Mouse (Mus musculus): ENCODE measurements around the gene Ddx51.

Ddx51 gene

DNA sequence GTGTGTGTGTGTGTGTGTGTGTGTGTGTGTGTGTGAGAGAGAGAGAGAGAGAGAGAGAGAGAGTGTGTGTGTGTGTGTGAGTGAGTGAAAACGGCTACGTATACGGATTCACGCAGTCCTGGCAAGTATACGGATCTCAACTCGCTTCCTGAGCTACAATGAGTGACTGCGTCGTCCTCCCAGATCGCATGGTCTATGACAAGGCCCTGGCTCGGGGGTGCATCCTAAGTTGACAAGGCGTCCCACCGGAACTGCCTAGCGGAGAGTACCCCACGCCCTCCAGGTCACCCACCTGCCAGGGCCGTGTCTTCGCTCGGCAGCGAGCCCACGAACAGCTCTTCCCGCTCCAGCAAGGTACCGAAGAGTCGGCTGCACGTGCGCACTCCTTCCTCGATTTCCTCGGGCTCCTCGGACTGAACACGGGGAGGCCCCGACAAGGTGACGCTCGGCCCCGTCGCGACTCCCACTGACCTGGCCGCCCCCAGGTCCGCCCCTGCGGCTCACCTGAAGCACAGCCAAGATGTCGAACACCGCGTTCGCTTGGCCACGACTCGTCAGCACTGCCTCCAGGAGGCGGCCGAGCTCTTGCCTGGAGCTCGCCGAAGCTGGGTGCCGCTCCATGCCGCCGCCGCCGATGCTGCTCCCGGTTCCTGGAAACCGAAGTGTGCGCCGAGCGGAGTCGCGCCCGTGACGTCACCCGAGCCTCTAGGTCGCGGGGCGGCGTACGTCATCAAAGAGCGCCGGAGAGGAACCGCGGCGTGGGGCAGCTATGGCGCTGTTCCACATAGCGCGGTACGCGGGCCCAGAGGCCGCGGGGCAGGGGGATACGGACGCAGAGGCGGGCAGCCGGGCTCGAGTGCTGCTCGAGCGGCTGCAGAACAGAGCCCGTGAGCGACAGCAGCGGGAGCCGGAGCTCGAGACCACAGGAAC lies at the start of gene Ddx51, which contains the start of gene Noc4l:
TSS of gene Ddx51 (plus strand) at position 733 of the 930 bp plus-strand sequence.
TSS of gene Noc4l (minus strand) at position 699 of the 930 bp plus-strand sequence.
- peak; percentile 91 for DNase-seq (ENCODE audit: low spot score)

GRCm38 (mm10) chr5:110604311-110604710 lies 48.9 kb upstream of the Ddx51 start:
- DNase-seq (ENCODE audit: low spot score): no peak

- no peak for DNase-seq (ENCODE audit: low spot score)
Measured at GRCm38 (mm10) chr5:110605531-110606221, 47.6 kb upstream of the Ddx51 start.

DNA sequence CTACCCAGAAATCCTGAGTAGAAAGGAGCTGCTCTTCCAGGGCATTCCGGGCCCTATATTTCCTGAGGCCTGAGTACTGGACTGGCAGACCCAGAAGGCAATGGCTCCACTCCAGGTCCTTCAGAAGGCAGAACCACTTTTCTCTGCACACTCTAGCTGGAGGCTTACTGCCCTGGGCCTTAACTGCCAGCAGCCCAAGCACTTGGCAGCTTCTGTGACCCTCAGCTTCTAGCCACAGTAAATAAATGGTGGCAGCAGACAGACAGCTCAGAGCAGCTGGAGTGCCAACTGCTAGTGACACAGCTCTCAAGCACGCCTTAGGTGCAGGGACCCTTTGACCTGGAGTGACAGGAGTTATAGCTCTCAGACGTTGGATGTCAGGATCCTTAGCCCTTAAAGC lies 45.5 kb upstream of the Ddx51 start:
- no peak for DNase-seq (ENCODE audit: low spot score)

GRCm38 (mm10) chr5:110608336-110608735 lies 44.9 kb upstream of the Ddx51 start:
- no peak for DNase-seq (ENCODE audit: low spot score)

DNA sequence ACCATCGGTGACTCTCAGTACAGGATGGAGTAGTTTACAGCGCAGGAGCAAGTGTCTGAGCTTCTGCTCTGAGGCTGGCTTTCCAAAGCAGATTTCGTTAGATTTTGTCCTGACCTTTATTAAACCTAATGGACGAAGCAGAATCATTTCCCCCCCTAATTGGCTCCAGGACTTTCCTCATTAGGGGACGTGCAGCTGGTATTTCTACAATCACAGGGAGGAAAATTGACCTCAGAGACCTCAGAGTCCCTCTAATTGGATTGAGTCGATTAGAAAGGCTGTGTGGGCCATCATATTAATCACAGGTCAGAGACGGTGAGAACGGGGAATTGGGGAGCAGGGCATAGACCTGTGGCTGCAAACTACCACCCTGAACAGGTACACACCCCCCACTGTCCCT lies 44.3 kb upstream of the Ddx51 start:
- no peak for DNase-seq (ENCODE audit: low spot score)

GRCm38 (mm10) chr5:110609425-110609824 lies 43.8 kb upstream of the Ddx51 start:
- no peak for DNase-seq (ENCODE audit: low spot score)

DNA sequence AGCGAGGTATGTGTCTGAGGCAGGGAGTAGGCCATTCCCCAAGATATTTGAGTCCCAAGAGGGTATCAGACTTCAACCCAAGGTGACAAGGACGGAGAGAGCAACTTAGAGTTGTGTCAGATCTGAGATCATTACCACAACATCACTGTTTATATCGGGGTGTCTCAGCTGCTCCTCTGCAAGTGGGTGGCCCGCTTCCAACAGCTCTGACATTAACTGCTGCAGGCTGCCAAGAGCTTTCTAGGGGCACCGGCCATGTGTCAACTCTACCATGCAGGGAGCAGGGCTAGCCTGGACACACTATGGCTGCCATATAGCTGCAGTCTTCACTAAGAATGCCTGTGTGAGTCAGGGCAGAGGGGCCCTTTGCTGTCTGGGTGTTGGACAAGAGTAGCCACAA lies 43.4 kb upstream of the Ddx51 start:
- no peak for DNase-seq (ENCODE audit: low spot score)

GRCm38 (mm10) chr5:110610484-110610883 lies 42.8 kb upstream of the Ddx51 start:
- no peak for DNase-seq (ENCODE audit: low spot score)

DNA sequence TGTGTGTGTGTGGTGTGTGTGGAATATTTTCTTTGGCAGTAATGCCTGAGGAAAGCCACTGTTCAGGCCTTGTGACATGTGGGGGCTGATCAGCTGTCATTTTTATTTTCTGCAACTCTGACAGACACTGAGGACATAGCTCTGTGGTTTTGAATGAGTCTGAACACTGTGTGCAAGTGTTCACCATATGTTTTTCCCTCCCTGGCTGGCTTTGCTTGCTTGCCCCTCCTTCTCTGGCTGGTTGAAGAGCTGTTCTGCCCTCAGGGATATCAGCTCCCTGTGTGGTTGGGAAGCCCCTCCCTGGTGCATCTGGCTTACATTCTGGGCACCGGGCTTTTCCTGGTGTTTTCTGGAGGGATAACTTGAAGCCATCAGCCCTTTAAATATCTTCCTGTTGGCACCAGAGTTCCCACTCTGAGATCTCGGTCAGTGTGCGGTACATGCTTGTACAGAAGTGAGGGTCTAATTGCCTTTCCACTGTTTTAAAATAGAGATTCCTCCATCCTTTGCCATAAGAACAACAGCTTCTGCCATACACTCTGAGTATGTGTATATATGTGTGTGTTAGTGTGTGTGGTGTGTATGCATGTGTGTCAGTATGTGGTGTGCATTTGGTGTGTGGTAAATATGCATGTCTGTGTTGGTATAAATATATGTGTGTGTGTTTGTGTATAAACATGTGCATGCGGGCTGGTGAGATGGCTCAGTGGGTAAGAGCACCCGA lies 41.7 kb upstream of the Ddx51 start:
- no peak for DNase-seq (ENCODE audit: low spot score)

- no peak for DNase-seq (ENCODE audit: low spot score)
Measured at GRCm38 (mm10) chr5:110619226-110619625, 34.0 kb upstream of the Ddx51 start.

DNA sequence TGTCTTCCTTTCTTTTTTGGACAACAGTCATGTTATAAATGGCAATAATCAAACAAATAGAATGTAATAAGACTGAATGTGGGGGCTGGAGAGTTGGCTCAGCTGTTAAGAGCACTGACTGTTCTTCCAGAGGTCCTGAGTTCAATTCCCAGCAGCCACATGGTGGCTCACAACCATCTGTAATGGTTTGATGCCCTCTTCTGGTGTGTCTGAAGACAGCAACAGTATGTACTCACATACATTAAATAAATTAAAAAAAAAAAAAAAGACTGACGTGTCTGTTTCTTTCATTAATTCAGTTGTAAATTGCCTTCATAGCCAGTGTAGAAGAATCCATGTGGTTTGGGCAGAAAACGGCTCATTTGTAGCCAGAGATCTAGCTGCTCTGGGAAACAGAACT lies 28.9 kb upstream of the Ddx51 start:
- DNase-seq (ENCODE audit: low spot score): no peak

DNA sequence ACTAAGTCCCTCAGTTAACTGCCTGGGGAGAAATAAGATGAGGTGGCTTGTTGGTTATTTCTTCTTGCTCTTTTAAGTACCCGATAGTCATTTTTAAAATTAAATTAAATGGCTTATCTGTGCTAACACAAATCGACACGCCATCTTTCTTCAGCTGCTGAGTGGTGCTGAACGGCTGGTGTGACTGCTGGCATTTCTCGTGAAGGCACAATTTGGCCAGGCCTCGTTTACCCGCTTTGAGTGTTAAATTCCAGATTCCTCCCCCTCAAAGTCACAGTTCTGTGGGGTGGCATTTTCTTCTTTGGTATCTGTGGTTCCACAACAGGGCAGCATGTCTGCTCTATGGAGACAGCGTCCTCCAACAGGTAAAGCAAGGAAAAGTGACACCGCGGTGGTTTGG lies 25.9 kb upstream of the Ddx51 start:
- DNase-seq (ENCODE audit: low spot score): no peak

DNA sequence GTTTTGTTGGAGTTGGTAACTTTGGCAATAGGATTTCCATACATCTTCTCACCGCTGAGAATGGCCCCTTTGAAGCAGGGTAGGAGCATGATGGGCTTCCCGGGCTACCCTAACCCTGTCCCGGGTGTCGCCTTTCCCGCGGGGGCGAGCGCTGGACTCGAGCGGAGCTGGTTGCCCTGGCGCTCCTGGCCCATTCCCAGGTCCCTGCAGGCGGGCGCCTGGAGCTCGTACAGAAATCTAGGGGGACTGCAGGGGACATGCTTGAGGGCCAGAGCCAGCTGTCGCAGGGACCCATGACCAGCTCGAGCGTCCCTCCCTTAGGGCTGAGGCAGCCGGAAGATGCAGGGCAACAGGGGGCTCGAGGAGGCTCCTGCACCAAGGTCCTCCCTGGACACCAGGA lies 25.1 kb upstream of the Ddx51 start:
- no peak for DNase-seq (ENCODE audit: low spot score)

DNA sequence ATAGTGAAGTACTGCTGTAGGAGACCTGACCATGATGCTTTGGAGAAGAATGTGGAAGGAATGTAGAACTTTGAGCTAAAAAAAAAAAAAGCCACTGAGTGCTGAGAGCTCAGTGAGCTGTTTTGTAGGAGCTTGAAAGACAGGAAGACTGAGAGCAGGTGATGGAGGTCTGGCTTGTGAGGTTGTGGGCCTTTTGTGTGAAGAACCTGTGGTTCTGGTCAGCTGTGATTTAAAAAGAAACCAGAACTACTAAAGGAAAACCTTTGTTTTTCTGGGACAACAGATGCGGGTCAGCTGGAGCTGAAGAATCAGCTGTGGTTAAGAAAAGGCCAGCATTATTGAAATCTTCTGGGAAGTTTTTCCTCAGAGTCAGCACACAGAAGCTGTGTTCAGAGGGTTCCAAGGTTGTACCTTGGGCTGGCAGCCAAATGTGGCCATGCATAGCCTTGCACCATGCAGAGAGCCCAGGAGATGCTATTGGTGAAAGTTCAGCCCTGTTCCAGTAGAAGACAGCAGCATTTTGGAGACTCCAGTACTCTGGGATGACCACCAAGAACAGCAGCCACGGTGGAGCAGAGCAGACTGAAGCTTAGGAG lies 23.6 kb upstream of the Ddx51 start:
- DNase-seq (ENCODE audit: low spot score): no peak

- no peak for DNase-seq (ENCODE audit: low spot score)
Measured at GRCm38 (mm10) chr5:110635951-110636707, 17.1 kb upstream of the Ddx51 start.

DNA sequence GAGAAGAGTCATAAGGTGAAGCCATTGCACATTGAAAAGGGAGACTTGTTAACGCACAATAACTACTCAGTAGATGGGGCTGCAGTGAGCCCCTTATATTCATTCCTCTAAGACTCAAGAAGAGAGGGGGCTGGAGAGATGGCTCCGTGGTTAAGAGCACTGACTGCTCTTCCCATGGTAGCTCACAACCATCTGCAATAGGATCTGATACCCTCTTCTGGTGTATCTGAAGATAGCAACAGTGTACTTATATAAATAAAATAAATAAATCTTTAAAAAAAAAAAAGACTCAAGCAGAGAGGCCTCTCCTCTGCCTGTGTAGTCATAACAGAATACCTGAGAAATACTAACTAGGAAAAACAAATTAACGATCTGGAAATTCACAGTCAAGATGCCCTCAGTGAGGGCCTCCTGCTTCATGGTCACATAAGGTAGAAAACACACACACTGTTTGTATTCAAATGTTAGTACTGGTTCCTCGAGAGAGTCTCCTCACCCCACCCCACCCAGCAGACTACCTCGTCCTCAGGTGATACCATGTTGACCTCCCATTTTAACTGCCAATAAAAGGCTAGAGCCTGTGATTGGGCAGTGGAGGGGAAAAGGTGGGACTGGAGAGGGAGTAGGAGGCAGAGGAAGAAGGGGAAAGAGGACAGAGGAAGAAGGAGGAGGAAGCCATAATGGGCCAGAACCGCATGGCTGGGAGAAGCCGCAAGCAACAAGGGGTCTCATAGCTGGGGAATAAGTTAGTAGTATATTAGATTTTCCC lies 14.8 kb upstream of the Ddx51 start:
- no peak for DNase-seq (ENCODE audit: low spot score)

- peak; percentile 41 for DNase-seq (ENCODE audit: low spot score)
Measured at GRCm38 (mm10) chr5:110639459-110639858, 13.8 kb upstream of the Ddx51 start.

DNA sequence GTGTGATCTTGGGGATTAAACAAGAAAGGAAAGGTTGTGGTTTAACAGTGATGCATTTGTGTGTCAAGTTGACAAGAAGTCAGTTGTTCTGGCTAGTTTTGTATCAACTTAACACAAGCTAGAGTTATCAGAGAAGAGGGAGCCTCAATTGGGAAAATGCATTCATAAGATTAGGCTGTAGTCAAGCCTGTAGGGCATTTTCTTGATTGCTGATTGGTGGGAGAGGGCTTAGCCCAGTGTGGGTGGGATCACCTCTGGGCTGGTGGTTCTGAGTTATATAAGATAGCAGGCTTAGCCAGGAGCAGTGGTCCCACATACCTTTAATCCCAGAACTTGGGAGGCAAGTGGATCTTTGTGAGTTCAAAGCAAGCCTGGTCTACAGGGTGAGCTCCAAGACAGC lies 6.9 kb upstream of the Ddx51 start:
- DNase-seq (ENCODE audit: low spot score): no peak

GRCm38 (mm10) chr5:110653686-110654085 lies 435 bp downstream of the Ddx51 start:
- no peak for DNase-seq (ENCODE audit: low spot score)

GRCm38 (mm10) chr5:110659682-110660081 lies 6.4 kb downstream of the Ddx51 start:
- no peak for DNase-seq (ENCODE audit: low spot score)
